Mouse (Mus musculus) CH12.LX (cell line): Measurements from ENCODE around the gene Arhgef38. TPM values are rescaled to one million over a fixed set of nuclear protein-coding genes. Genes with fewer than 3 reads are reported as not detected.

Source experiments
- DNase-seq: peaks from one replicate; pipeline ENCODE4 v3.0.0-alpha.2; 2013; ENCODE audit errors: extremely low read depth
- H3K27ac ChIP-seq: 2 replicates; pipeline ENCODE4 v1.5.1; 2012; ENCODE audit warnings: low read depth, mild to moderate bottlenecking, control low read depth, moderate library complexity; ENCODE audit not compliant: insufficient read depth
- H3K27me3 ChIP-seq: replicated peaks from 2 replicates; pipeline ENCODE3; 2012; ENCODE audit warnings: inconsistent platforms
- H3K36me3 ChIP-seq, 2 experiments: replicated peaks in 1 of 2; 2 replicates each; pipeline versions ENCODE3 to v1.6.1; 2012; ENCODE audit warnings: inconsistent platforms in 1 of 2, low read length in 1 of 2, mild to moderate bottlenecking in 1 of 2, mixed read lengths in 1 of 2, moderate library complexity in 1 of 2; ENCODE audit not compliant: control insufficient read depth in 1 of 2, insufficient read depth in 1 of 2
- H3K4me1 ChIP-seq, 2 experiments: 2 replicates each; pipeline ENCODE4 v1.6.1; 2012; ENCODE audit warnings: inconsistent platforms in 1 of 2, moderate library complexity in 1 of 2; ENCODE audit not compliant: insufficient read depth in 2 of 2, control insufficient read depth in 1 of 2
- H3K4me2 ChIP-seq: 2 replicates; pipeline ENCODE4 v1.6.1; 2012; ENCODE audit warnings: low read depth, mild to moderate bottlenecking, control low read depth; ENCODE audit not compliant: poor library complexity, insufficient read depth, severe bottlenecking
- H3K4me3 ChIP-seq, 3 experiments: fragments of 150-350 bp in 1 of 3; sonication (generic) in 1 of 3; replicated peaks in 1 of 3; 2 replicates each; pipeline versions ENCODE3 to v1.5.1; 2011 to 2012; ENCODE audit warnings: low read depth in 2 of 3, low read length in 2 of 3, mild to moderate bottlenecking in 2 of 3, moderate library complexity in 2 of 3, control low read depth in 1 of 3, improper control_type of control experiment in 1 of 3, inconsistent platforms in 1 of 3, mixed read lengths in 1 of 3; ENCODE audit not compliant: poor library complexity in 1 of 3
- H3K79me2 ChIP-seq: replicated peaks from 2 replicates; pipeline ENCODE4 v1.6.1; 2012; ENCODE audit warnings: mild to moderate bottlenecking, moderate library complexity; ENCODE audit not compliant: control insufficient read depth, poor library complexity, insufficient read depth, severe bottlenecking; ENCODE audit errors: extremely low read depth
- H3K9ac ChIP-seq: 2 replicates; pipeline ENCODE4 v1.6.1; 2012; ENCODE audit warnings: low read depth, mild to moderate bottlenecking, control low read depth, moderate library complexity; ENCODE audit not compliant: insufficient read depth
- H3K9me3 ChIP-seq: replicated peaks from 2 replicates; pipeline ENCODE3; 2012; ENCODE audit warnings: low read length, inconsistent platforms, mixed read lengths
- BHLHE40 ChIP-seq: IDR thresholded peaks from 2 replicates; pipeline ENCODE4 v1.6.1; 2011; ENCODE audit warnings: mild to moderate bottlenecking, low read depth, low read length, improper control_type of control experiment
- CHD1 ChIP-seq: IDR thresholded peaks from 2 replicates; pipeline ENCODE4 v1.6.1; 2012; ENCODE audit warnings: low read depth, low read length, improper control_type of control experiment, inconsistent platforms
- CHD2 ChIP-seq: IDR thresholded peaks from 2 replicates; pipeline ENCODE4 v1.6.1; 2011; ENCODE audit warnings: low read length, improper control_type of control experiment
- CTCF ChIP-seq, 2 experiments: IDR thresholded peaks in 1 of 2; conservative IDR thresholded peaks in 1 of 2; 2 replicates each; pipeline ENCODE4 v1.5.1; 2011 to 2012; ENCODE audit warnings: low read depth in 2 of 2, low read length in 2 of 2, improper control_type of control experiment in 1 of 2, inconsistent platforms in 1 of 2, mild to moderate bottlenecking in 1 of 2, moderate library complexity in 1 of 2
- E2F4 ChIP-seq: IDR thresholded peaks from 2 replicates; pipeline ENCODE4 v1.6.1; 2011; ENCODE audit warnings: low read depth, low read length, improper control_type of control experiment; ENCODE audit not compliant: insufficient replicate concordance
- ELF1 ChIP-seq: IDR thresholded peaks from 2 replicates; pipeline ENCODE4 v1.6.1; 2014; ENCODE audit warnings: low read depth, mild to moderate bottlenecking, inconsistent platforms, low read length, improper control_type of control experiment
- EP300 ChIP-seq: IDR thresholded peaks from 2 replicates; pipeline ENCODE4 v1.6.1; 2011; ENCODE audit warnings: low read length, improper control_type of control experiment
- ETS1 ChIP-seq: conservative IDR thresholded peaks from 2 replicates; pipeline ENCODE4 v1.6.1; 2012; ENCODE audit warnings: low read depth, mild to moderate bottlenecking, inconsistent platforms, low read length, improper control_type of control experiment, moderate library complexity
- GABPA ChIP-seq: IDR thresholded peaks from 2 replicates; pipeline ENCODE4 v1.6.1; 2012; ENCODE audit warnings: low read depth, low read length, improper control_type of control experiment, inconsistent platforms; ENCODE audit not compliant: insufficient replicate concordance
- HCFC1 ChIP-seq: IDR thresholded peaks from 2 replicates; pipeline ENCODE4 v1.6.1; 2012; ENCODE audit warnings: low read depth, mild to moderate bottlenecking, inconsistent platforms, low read length, improper control_type of control experiment
- IRF4 ChIP-seq: IDR thresholded peaks from 2 replicates; pipeline ENCODE4 v1.6.1; 2014; ENCODE audit warnings: low read depth, mild to moderate bottlenecking, inconsistent platforms, low read length, improper control_type of control experiment
- JUN ChIP-seq: IDR thresholded peaks from 2 replicates; pipeline ENCODE4 v1.6.1; 2011; ENCODE audit warnings: low read depth, mild to moderate bottlenecking, low read length, improper control_type of control experiment, moderate library complexity; ENCODE audit not compliant: insufficient read depth
- JUND ChIP-seq: conservative IDR thresholded peaks from 2 replicates; pipeline ENCODE4 v1.6.1; 2011; ENCODE audit warnings: low read depth, low read length, improper control_type of control experiment
- KAT2A ChIP-seq: IDR thresholded peaks from 2 replicates; pipeline ENCODE4 v1.6.1; 2012; ENCODE audit warnings: low read length, improper control_type of control experiment, inconsistent platforms; ENCODE audit not compliant: insufficient replicate concordance
- MAFK ChIP-seq: IDR thresholded peaks from 2 replicates; pipeline ENCODE4 v1.6.1; 2011; ENCODE audit warnings: low read length, improper control_type of control experiment; ENCODE audit not compliant: insufficient replicate concordance
- MAX ChIP-seq: IDR thresholded peaks from 2 replicates; pipeline ENCODE4 v1.6.1; 2011; ENCODE audit warnings: low read length, improper control_type of control experiment
- MAZ ChIP-seq: IDR thresholded peaks from 2 replicates; pipeline ENCODE4 v1.6.1; 2012; ENCODE audit warnings: low read depth, mild to moderate bottlenecking, inconsistent platforms, low read length, improper control_type of control experiment, moderate library complexity
- MEF2A ChIP-seq: IDR thresholded peaks from 2 replicates; pipeline ENCODE4 v1.6.1; 2014; ENCODE audit warnings: low read depth, mild to moderate bottlenecking, inconsistent platforms, low read length, improper control_type of control experiment, borderline replicate concordance
- MXI1 ChIP-seq: IDR thresholded peaks from 2 replicates; pipeline ENCODE4 v1.6.1; 2011; ENCODE audit warnings: mild to moderate bottlenecking, low read depth, low read length, improper control_type of control experiment
- MYC ChIP-seq: IDR thresholded peaks from 2 replicates; pipeline ENCODE4 v1.6.1; 2011; ENCODE audit warnings: low read depth, mild to moderate bottlenecking, improper control_type of control experiment, low read length
- NELFE ChIP-seq: IDR thresholded peaks from 2 replicates; pipeline ENCODE4 v1.6.1; 2011; ENCODE audit warnings: low read depth, low read length, improper control_type of control experiment
- NRF1 ChIP-seq: IDR thresholded peaks from 2 replicates; pipeline ENCODE4 v1.6.1; 2014; ENCODE audit warnings: low read depth, mild to moderate bottlenecking, inconsistent platforms, low read length, improper control_type of control experiment, moderate library complexity
- PAX5 ChIP-seq: IDR thresholded peaks from 2 replicates; pipeline ENCODE4 v1.6.1; 2012; ENCODE audit warnings: low read length, inconsistent platforms, mixed read lengths
- POLR2A ChIP-seq: IDR thresholded peaks from 2 replicates; pipeline ENCODE4 v1.6.1; 2011; ENCODE audit warnings: low read depth, mild to moderate bottlenecking, improper control_type of control experiment, low read length
- POLR2AphosphoS2 ChIP-seq: IDR thresholded peaks from 2 replicates; pipeline ENCODE4 v1.6.1; 2011; ENCODE audit warnings: low read depth, low read length, improper control_type of control experiment
- RAD21 ChIP-seq: IDR thresholded peaks from 2 replicates; pipeline ENCODE4 v1.6.1; 2011; ENCODE audit warnings: low read depth, mild to moderate bottlenecking, low read length, improper control_type of control experiment, moderate library complexity
- RCOR1 ChIP-seq: conservative IDR thresholded peaks from 2 replicates; pipeline ENCODE4 v1.6.1; 2012; ENCODE audit warnings: low read depth, mild to moderate bottlenecking, inconsistent platforms, low read length, improper control_type of control experiment
- SIN3A ChIP-seq: IDR thresholded peaks from 2 replicates; pipeline ENCODE4 v1.6.1; 2012; ENCODE audit warnings: low read length, improper control_type of control experiment, inconsistent platforms
- SMC3 ChIP-seq: IDR thresholded peaks from 2 replicates; pipeline ENCODE4 v1.6.1; 2011; ENCODE audit warnings: low read depth, low read length, improper control_type of control experiment
- TBP ChIP-seq: conservative IDR thresholded peaks from 2 replicates; pipeline ENCODE4 v1.6.1; 2011; ENCODE audit warnings: low read depth, low read length, improper control_type of control experiment
- TCF12 ChIP-seq: IDR thresholded peaks from 2 replicates; pipeline ENCODE4 v1.6.1; 2014; ENCODE audit warnings: low read depth, mild to moderate bottlenecking, inconsistent platforms, low read length, improper control_type of control experiment
- UBTF ChIP-seq: IDR thresholded peaks from 2 replicates; pipeline ENCODE4 v1.6.1; 2012; ENCODE audit warnings: low read depth, mild to moderate bottlenecking, inconsistent platforms, low read length, improper control_type of control experiment, moderate library complexity
- USF1 ChIP-seq: IDR thresholded peaks from 2 replicates; pipeline ENCODE4 v1.6.1; 2014; ENCODE audit warnings: low read depth, mild to moderate bottlenecking, inconsistent platforms, low read length, improper control_type of control experiment
- USF2 ChIP-seq: conservative IDR thresholded peaks from 2 replicates; pipeline ENCODE4 v1.6.1; 2011; ENCODE audit warnings: low read depth, low read length, improper control_type of control experiment
- ZC3H11A ChIP-seq: IDR thresholded peaks from 2 replicates; pipeline ENCODE4 v1.6.1; 2012; ENCODE audit warnings: low read depth, mild to moderate bottlenecking, inconsistent platforms, low read length, improper control_type of control experiment
- ZKSCAN1 ChIP-seq: IDR thresholded peaks from 2 replicates; pipeline ENCODE4 v1.6.1; 2012; ENCODE audit warnings: low read depth, inconsistent platforms, low read length, improper control_type of control experiment, borderline replicate concordance
- ZMIZ1 ChIP-seq: IDR thresholded peaks from 2 replicates; pipeline ENCODE4 v1.6.1; 2012; ENCODE audit warnings: low read depth, mild to moderate bottlenecking, inconsistent platforms, low read length, improper control_type of control experiment
- ZNF384 ChIP-seq: IDR thresholded peaks from 2 replicates; pipeline ENCODE4 v1.6.1; 2012; ENCODE audit warnings: low read depth, low read length, improper control_type of control experiment, inconsistent platforms
- dilution Hi-C: fragments of 300-500 bp; cut with MboI; formaldehyde crosslinking; loops from 2 replicates; pipeline ENCODE4 v1.14.3; 2020; ENCODE audit warnings: low sequenced_read_pairs; ENCODE audit not compliant: extremely low pct_unique_long_range_greater_than_20kb, extremely low pct_ligation_motif_present
- in situ Hi-C: fragments of 300-500 bp; cut with MboI; formaldehyde crosslinking; loops from 3 replicates; pipeline ENCODE4 v1.14.3; 2019; ENCODE audit warnings: low sequenced_read_pairs, low pct_ligation_motif_present, low pct_unique_long_range_greater_than_20kb, mixed read lengths
- polyA plus RNA-seq: library from polyadenylated mRNA; unstranded; fragments of >175 nt; gene quantifications from 2 replicates; pipeline ENCODE4 v1.2.1, GENCODE M21; 2012; ENCODE audit warnings: low read depth; ENCODE audit not compliant: insufficient read length
- total RNA-seq, 2 experiments: library from RNA; depleted of rRNA; stranded (reverse); fragments of 300-350 nt in 1 of 2; fragments of >200 nt in 1 of 2; gene quantifications; 2 replicates each; pipeline ENCODE4 v1.2.3; 2012 to 2014

The Arhgef38 gene
- total and polyA plus RNA-seq, 3 experiments = not detected

DNA sequence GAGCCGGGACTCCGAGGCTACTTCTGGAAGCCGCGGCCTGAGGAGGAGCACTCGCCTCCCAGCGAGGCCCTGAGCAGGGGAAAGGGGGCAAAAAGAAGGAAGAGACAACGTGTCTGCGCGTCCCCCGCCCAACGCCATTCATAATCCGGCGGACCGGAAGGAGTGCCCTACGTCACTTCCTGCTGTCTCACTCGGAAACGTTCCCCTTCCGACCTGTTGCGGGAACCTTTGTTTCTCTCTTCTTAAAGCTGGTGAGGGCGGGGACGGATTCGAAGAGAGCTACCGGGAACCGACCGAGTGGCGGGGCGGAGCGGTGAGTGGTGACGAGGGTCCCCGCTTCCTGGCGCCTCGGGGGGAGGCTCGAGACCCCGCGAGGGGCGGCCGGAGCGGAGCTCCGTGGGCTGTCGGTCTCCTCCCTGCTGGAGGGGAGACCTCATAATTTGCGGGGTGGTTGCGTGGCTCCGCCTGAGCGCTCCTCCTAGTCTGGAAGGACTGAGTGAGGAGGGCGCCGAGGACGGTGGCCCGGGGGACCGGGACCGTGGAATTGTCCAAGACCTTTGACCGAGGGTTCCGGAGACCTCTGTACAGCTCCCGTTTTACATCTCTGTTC is 143.0 kb downstream of the Arhgef38 start, which contains the start of the genes Ints12 and Gstcd:
Gene Ints12 (plus strand): TSS at position 177 of the 610 bp plus-strand sequence.
Gene Gstcd (minus strand): TSS at position 370 of the 610 bp plus-strand sequence.
- H3K4me1 ChIP-seq = peaks cover 5 to 42% of the 10 kb centered on the region in 2 experiments
- H3K27ac ChIP-seq = peak within 1 kb of the TSS; percentile 66
- no peaks in the 10 kb centered on the region for H3K27me3 ChIP-seq
- peak within 1 kb of the TSS; percentile 98 for H3K4me2 ChIP-seq
- in situ Hi-C loops = no loop called here
- H3K36me3 ChIP-seq = peaks cover 0 to 20% of the 10 kb centered on the region in 2 experiments
- H3K9me3 ChIP-seq = no peaks in the 10 kb centered on the region
- DNase-seq = peak; percentile 100
- TF ChIP-seq POLR2A = peak; percentile 99
- TF ChIP-seq USF1 = no peak
- peak; percentile 95 for TF ChIP-seq IRF4
- peak; percentile 98 for TF ChIP-seq MYC
- peak; percentile 99 for TF ChIP-seq NELFE
- TF ChIP-seq HCFC1 = peak; percentile 95
- TF ChIP-seq PAX5 = no peak
- no peak; the same call in 1 of the 2 replicates for TF ChIP-seq JUND
- TF ChIP-seq SMC3 = no peak
- TF ChIP-seq MAZ = peak; percentile 99
- peak; percentile 97 for TF ChIP-seq MXI1
- peak; percentile 97 for TF ChIP-seq TBP
- TF ChIP-seq CTCF (conservative IDR thresholded peaks at IDR 0.05 in 1 of 2, IDR thresholded peaks at IDR 0.05 in 1 of 2; ENCODE audit: low read depth in 2 of 2, low read length in 2 of 2) = no peak
- peak; percentile 60; the same call in 1 of the 2 replicates for TF ChIP-seq GABPA
- TF ChIP-seq KAT2A = peak; percentile 94; the same call in 1 of the 2 replicates
- TF ChIP-seq RAD21 = no peak
- TF ChIP-seq E2F4 = peak; percentile 89; the same call in 1 of the 2 replicates
- TF ChIP-seq POLR2AphosphoS2 = peak; percentile 97
- no peak for TF ChIP-seq ZKSCAN1
- TF ChIP-seq CHD2 = peak; percentile 81
- peak; percentile 95 for TF ChIP-seq MEF2A
- no peak; the same call in 1 of the 2 replicates for TF ChIP-seq CHD1
- peak; percentile 6; the same call in 1 of the 2 replicates for TF ChIP-seq BHLHE40
- TF ChIP-seq MAX = peak; percentile 92
- peak; percentile 66 for TF ChIP-seq ETS1
- peak; percentile 59; the same call in 1 of the 2 replicates for TF ChIP-seq NRF1
- TF ChIP-seq RCOR1 = 0 out of 2 replicates have a peak, but pooled peaks have one; percentile 73
- no peak for TF ChIP-seq MAFK
- TF ChIP-seq SIN3A = peak; percentile 99
- no peak for TF ChIP-seq ZNF384
- TF ChIP-seq ZMIZ1 = peak; percentile 95
- peak; percentile 95 for TF ChIP-seq ELF1
- TF ChIP-seq ZC3H11A = no peak
- peak; percentile 99 for TF ChIP-seq TCF12
- TF ChIP-seq JUN = peak; percentile 54; the same call in 1 of the 2 replicates
- no peak for TF ChIP-seq USF2
- peak; percentile 98 for TF ChIP-seq UBTF
- no peak for TF ChIP-seq EP300
- H3K4me3 ChIP-seq = peak within 1 kb of the TSS; percentile 73 to 94 (median 81)
- H3K9ac ChIP-seq = peak within 1 kb of the TSS; percentile 83
- dilution Hi-C loops = no loop called here
- H3K79me2 ChIP-seq = peaks cover 55% of the 10 kb centered on the region
